Mouse (Mus musculus) neural tube, embryonic 13.5 days (tissue): ENCODE measurements at regions not wholly inside any gene's neighbourhood (a gene's known extent, or its start where the extent isn't known, plus 50 kb on each side); places are given as distances from the start of the nearest gene placed in this dataset.

Experiments used
- ATAC-seq: fragments of 200-750 bp; cut with Nextera tagmentation; 2 replicates; pipeline ENCODE4 v1.8.0; 2017; ENCODE audit warnings: low read depth, mild to moderate bottlenecking, moderate TSS enrichment, moderate library complexity
- H3K27ac ChIP-seq: fragments of 300-500 bp; sonication (generic); replicated peaks from 2 replicates; pipeline ENCODE4 v1.5.1; 2015; ENCODE audit warnings: moderate library complexity, mild to moderate bottlenecking, inconsistent platforms
- H3K27me3 ChIP-seq: fragments of 300-500 bp; sonication (generic); 2 replicates; pipeline ENCODE4 v1.6.1; 2015; ENCODE audit warnings: mild to moderate bottlenecking, inconsistent platforms
- H3K36me3 ChIP-seq: fragments of 300-500 bp; sonication (generic); 2 replicates; pipeline ENCODE4 v1.6.1; 2015; ENCODE audit warnings: mild to moderate bottlenecking, inconsistent platforms
- H3K4me1 ChIP-seq: fragments of 300-500 bp; sonication (generic); replicated peaks from 2 replicates; pipeline ENCODE4 v1.6.1; 2015; ENCODE audit warnings: inconsistent platforms
- H3K4me2 ChIP-seq: fragments of 300-500 bp; sonication (generic); 2 replicates; pipeline ENCODE4 v1.6.1; 2015; ENCODE audit warnings: inconsistent platforms, mild to moderate bottlenecking, moderate library complexity
- H3K4me3 ChIP-seq: fragments of 300-500 bp; sonication (generic); 2 replicates; pipeline ENCODE4 v1.5.1; 2015; ENCODE audit warnings: mild to moderate bottlenecking, inconsistent platforms
- H3K9ac ChIP-seq: fragments of 300-500 bp; sonication (generic); 2 replicates; pipeline ENCODE4 v1.6.1; 2015; ENCODE audit warnings: moderate library complexity, mild to moderate bottlenecking, inconsistent platforms
- H3K9me3 ChIP-seq: fragments of 300-500 bp; sonication (generic); 2 replicates; pipeline ENCODE4 v1.6.1; 2016; ENCODE audit warnings: inconsistent platforms
- WGBS: fragments of 180-500 bp; shearing (Covaris S2); methylation state at CpG from one replicate; pipeline ENCODE4 v1.1.7; 2015; 5-methylcytosine and 5-hydroxymethylcytosine counted together

DNA sequence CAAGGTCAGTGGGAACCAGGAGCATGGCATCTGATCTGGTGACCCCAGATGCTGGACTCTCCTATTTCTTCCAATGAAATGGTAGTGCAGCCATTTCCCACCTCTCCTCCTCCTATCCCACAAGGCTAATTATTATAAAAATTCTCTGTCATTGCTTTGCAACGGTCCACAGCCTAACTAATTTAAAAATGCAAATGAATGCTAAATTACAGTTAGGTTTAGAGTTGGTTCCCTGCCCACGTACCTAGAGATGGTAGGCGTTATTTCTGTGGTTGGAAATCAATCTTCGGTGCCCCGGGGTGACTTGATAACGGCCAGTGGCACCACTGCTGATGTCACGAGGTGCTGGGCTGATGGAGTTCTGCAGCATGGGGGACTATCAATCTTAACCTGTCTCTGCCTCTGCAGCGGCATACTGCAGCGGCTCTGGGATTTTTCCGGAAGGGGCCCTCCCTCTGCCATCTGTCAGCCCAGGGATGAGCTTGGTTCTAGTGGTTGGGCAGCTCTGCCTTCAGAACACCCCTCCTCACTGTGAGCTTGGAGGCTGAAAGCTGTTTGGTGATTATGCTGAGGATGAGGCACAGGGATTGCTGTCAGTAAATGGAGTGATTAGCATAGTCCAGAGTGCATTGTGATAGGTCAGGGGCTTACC, 66.5 kb downstream of the Nmur2 start:
- Histone ChIP-seq H3K4me3 (no peak overlapping the region), H3K9me3 (no peaks in the 10 kb centered on the region), H3K9ac (no peak overlapping the region), H3K36me3 (no peaks in the 10 kb centered on the region), H3K27ac (peak overlapping the region; percentile 75), H3K4me1 (peaks cover 18% of the 10 kb centered on the region), H3K27me3 (no peaks in the 10 kb centered on the region), H3K4me2 (peak overlapping the region; percentile 25)
- 29% methylated on average over 10 of the region's 10 CpGs for WGBS
- peak; percentile 94 for ATAC-seq

DNA sequence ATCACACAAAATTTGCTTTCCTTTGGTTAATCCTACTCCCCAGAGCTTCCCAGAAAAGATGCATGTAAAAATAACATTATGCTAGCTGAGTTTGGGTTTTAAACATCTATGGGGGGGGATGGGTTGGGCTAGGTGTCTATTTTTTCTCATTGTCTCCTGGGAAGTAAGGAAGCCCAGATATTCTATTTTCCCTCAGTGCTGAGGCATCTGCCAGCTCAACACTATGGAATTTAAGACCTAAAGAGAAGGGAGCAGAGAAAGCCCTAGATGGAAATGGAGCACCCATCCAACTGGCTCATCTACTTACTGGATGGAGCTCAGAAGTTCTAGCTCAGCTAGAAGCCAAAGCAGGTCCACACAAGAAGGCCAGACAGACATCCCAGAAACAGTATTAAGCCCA, 74.2 kb downstream of the Nmur2 start:
- ATAC-seq: no peak
- H3K9ac ChIP-seq: no peak overlapping the region
- no peak overlapping the region for H3K27ac ChIP-seq
- no peaks in the 10 kb centered on the region for H3K9me3 ChIP-seq
- no peaks in the 10 kb centered on the region for H3K27me3 ChIP-seq
- no peaks in the 10 kb centered on the region for H3K4me1 ChIP-seq
- H3K4me3 ChIP-seq: no peak overlapping the region
- H3K36me3 ChIP-seq: no peaks in the 10 kb centered on the region
- H3K4me2 ChIP-seq: no peak overlapping the region

GRCm38 (mm10) chr11:55958372-55958771, 82.4 kb downstream of the Nmur2 start:
- Histone ChIP-seq H3K9me3 (no peaks in the 10 kb centered on the region), H3K36me3 (no peaks in the 10 kb centered on the region), H3K4me3 (no peak overlapping the region), H3K27me3 (no peaks in the 10 kb centered on the region), H3K4me2 (no peak overlapping the region), H3K9ac (no peak overlapping the region), H3K27ac (no peak overlapping the region), H3K4me1 (peaks cover 4% of the 10 kb centered on the region; the same call in 1 of the 2 replicates)
- 9% methylated on average over 1 of the region's 1 CpGs for WGBS
- no peak; the same call in 1 of the 2 replicates for ATAC-seq

GRCm38 (mm10) chr11:55957355-55957754, 83.5 kb downstream of the Nmur2 start:
- Histone ChIP-seq H3K4me3 (no peak overlapping the region), H3K9ac (no peak overlapping the region), H3K4me2 (no peak overlapping the region), H3K27me3 (no peaks in the 10 kb centered on the region), H3K36me3 (no peaks in the 10 kb centered on the region), H3K9me3 (no peaks in the 10 kb centered on the region), H3K27ac (no peak overlapping the region), H3K4me1 (peaks cover 4% of the 10 kb centered on the region; the same call in 1 of the 2 replicates)
- WGBS: 58% methylated on average over 2 of the region's 2 CpGs
- ATAC-seq: no peak

- Histone ChIP-seq H3K27ac (no peak overlapping the region), H3K9ac (no peak overlapping the region), H3K4me2 (no peak overlapping the region), H3K36me3 (no peaks in the 10 kb centered on the region), H3K4me3 (no peak overlapping the region), H3K4me1 (peaks cover 4% of the 10 kb centered on the region; the same call in 1 of the 2 replicates), H3K9me3 (no peaks in the 10 kb centered on the region), H3K27me3 (no peaks in the 10 kb centered on the region)
- 9% methylated on average over 2 of the region's 2 CpGs for WGBS
- ATAC-seq: no peak
These were observed 87.1 kb downstream of the Nmur2 start for GRCm38 (mm10) chr11:55953696-55954095.

GRCm38 (mm10) chr11:55949596-55949995, 91.2 kb downstream of the Nmur2 start:
- 67% methylated on average over 3 of the region's 3 CpGs for WGBS
- Histone ChIP-seq H3K36me3 (no peaks in the 10 kb centered on the region), H3K4me1 (peaks cover 24% of the 10 kb centered on the region), H3K9ac (no peak overlapping the region), H3K4me3 (no peak overlapping the region), H3K27me3 (no peaks in the 10 kb centered on the region), H3K4me2 (no peak overlapping the region), H3K9me3 (no peaks in the 10 kb centered on the region), H3K27ac (no peak overlapping the region)
- ATAC-seq: no peak

DNA sequence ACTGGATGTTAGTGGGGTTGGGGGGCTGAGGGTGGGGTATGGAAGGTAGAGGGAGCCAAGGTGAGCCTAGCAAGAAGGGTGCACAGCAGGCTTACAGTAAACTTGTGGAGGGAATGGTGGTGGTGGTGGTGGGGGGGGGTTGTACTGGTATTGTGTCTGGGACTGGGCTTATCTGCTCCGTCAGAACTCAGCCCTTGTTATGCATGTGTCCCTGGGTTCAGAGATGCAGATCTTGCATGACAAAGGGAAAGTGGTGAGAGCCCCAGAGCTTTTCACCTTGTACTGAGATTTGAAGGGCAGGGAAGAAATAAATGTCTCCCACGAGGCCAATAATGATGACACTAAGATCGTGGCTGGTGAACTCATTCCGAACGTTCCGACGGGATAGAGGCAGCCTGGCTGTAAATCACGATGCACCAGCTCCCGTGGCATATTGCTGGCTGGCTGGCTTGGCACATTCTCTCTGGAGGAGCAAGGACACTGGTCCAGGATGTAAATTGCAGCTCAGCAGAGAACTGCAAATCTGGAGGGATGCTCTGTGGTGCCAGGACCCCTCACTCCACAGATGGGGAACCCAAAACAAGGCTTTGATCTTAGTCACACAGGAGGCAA, 94.1 kb downstream of the Nmur2 start:
- WGBS: 3% methylated on average over 9 of the region's 9 CpGs
- peaks cover 24% of the 10 kb centered on the region for H3K4me1 ChIP-seq
- H3K27ac ChIP-seq: peak overlapping the region; percentile 43
- no peak overlapping the region for H3K4me2 ChIP-seq
- no peak overlapping the region for H3K4me3 ChIP-seq
- H3K36me3 ChIP-seq: no peaks in the 10 kb centered on the region
- H3K27me3 ChIP-seq: no peaks in the 10 kb centered on the region
- ATAC-seq: peak; percentile 81
- H3K9ac ChIP-seq: no peak overlapping the region
- no peaks in the 10 kb centered on the region for H3K9me3 ChIP-seq

- no peaks in the 10 kb centered on the region for H3K9me3 ChIP-seq
- H3K27ac ChIP-seq: peak overlapping the region; percentile 43
- no peaks in the 10 kb centered on the region for H3K36me3 ChIP-seq
- WGBS: 69% methylated on average over 3 of the region's 3 CpGs
- H3K4me3 ChIP-seq: no peak overlapping the region
- ATAC-seq: no peak
- H3K9ac ChIP-seq: no peak overlapping the region
- no peaks in the 10 kb centered on the region for H3K27me3 ChIP-seq
- no peak overlapping the region for H3K4me2 ChIP-seq
- H3K4me1 ChIP-seq: peaks cover 24% of the 10 kb centered on the region
These were observed 94.8 kb downstream of the Nmur2 start for GRCm38 (mm10) chr11:55946028-55946427.

DNA sequence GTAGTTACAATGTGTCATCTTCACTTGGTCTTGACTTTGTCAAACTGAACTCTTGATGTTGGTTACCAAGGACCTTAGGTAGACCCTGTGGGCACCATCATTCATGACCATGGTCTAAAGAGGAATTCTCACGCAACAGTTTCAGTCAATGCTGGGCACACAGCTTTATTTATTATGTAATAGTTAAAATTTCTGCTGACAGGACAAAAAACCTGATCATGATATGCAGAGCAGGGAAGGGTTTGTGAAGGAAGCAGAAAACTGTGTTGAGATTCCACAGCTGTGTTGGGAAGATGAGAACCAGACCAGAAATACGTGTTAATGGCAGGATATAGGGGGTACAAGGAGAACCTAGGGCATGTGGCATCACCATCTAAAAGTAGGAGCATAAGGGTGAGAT, 100.8 kb downstream of the Nmur2 start:
- no peak overlapping the region for H3K9ac ChIP-seq
- H3K27me3 ChIP-seq: no peaks in the 10 kb centered on the region
- H3K4me2 ChIP-seq: no peak overlapping the region
- no peak overlapping the region for H3K4me3 ChIP-seq
- H3K27ac ChIP-seq: no peak overlapping the region
- no peaks in the 10 kb centered on the region for H3K36me3 ChIP-seq
- H3K4me1 ChIP-seq: no peaks in the 10 kb centered on the region
- no peak for ATAC-seq
- no peaks in the 10 kb centered on the region for H3K9me3 ChIP-seq
- WGBS: 92% methylated on average over 2 of the region's 2 CpGs

GRCm38 (mm10) chr11:55926366-55926765, 114.4 kb downstream of the Nmur2 start:
- H3K4me3 ChIP-seq: no peak overlapping the region
- H3K27me3 ChIP-seq: no peaks in the 10 kb centered on the region
- no peak overlapping the region for H3K4me2 ChIP-seq
- no peaks in the 10 kb centered on the region for H3K4me1 ChIP-seq
- no peaks in the 10 kb centered on the region for H3K36me3 ChIP-seq
- ATAC-seq: no peak
- no peak overlapping the region for H3K27ac ChIP-seq
- H3K9me3 ChIP-seq: no peaks in the 10 kb centered on the region
- no peak overlapping the region for H3K9ac ChIP-seq
- WGBS: 83% methylated on average over 5 of the region's 5 CpGs

DNA sequence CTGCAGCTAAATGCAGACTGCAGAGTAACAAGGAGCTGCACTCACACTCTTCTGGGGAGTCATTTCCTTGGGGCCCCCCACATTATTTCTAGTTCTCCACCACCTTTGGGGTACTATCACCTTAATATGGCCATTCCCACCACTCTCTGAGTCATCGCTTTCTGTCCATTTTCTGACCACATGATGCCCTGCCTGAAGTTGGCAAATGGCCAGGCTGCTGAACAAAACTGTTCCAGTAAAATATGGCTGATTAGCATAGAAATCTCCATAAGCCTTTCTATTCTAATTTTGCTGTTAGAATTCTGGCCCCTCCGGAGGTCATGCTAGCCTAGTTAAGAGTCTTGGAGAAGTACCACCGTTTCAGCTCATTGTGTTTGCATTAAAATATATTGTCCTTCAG, 121.7 kb downstream of the Nmur2 start:
- no peaks in the 10 kb centered on the region for H3K36me3 ChIP-seq
- H3K4me3 ChIP-seq: no peak overlapping the region
- peaks cover 11% of the 10 kb centered on the region for H3K4me1 ChIP-seq
- no peaks in the 10 kb centered on the region for H3K9me3 ChIP-seq
- no peak overlapping the region for H3K9ac ChIP-seq
- 34% methylated on average over 3 of the region's 3 CpGs for WGBS
- H3K27ac ChIP-seq: peak overlapping the region; percentile 6; the same call in 1 of the 2 replicates
- H3K27me3 ChIP-seq: no peaks in the 10 kb centered on the region
- ATAC-seq: no peak
- H3K4me2 ChIP-seq: no peak overlapping the region

- H3K9me3 ChIP-seq: no peaks in the 10 kb centered on the region
- peaks cover 11% of the 10 kb centered on the region for H3K4me1 ChIP-seq
- no peak overlapping the region for H3K27ac ChIP-seq
- no peak overlapping the region for H3K9ac ChIP-seq
- H3K4me2 ChIP-seq: no peak overlapping the region
- no peak overlapping the region for H3K4me3 ChIP-seq
- H3K36me3 ChIP-seq: no peaks in the 10 kb centered on the region
- no peaks in the 10 kb centered on the region for H3K27me3 ChIP-seq
- 86% methylated on average over 5 of the region's 5 CpGs for WGBS
- no peak for ATAC-seq
These were observed 122.4 kb downstream of the Nmur2 start for GRCm38 (mm10) chr11:55918411-55918810.

GRCm38 (mm10) chr11:55897506-55897905, 143.3 kb downstream of the Nmur2 start:
- Histone ChIP-seq H3K4me2 (no peak overlapping the region), H3K9ac (no peak overlapping the region), H3K36me3 (no peaks in the 10 kb centered on the region), H3K27ac (no peak overlapping the region), H3K4me1 (peaks cover 9% of the 10 kb centered on the region; the same call in 1 of the 2 replicates), H3K4me3 (no peak overlapping the region), H3K9me3 (no peaks in the 10 kb centered on the region), H3K27me3 (no peaks in the 10 kb centered on the region)
- no peak for ATAC-seq
- 18% methylated on average over 6 of the region's 6 CpGs for WGBS
